Mouse (Mus musculus): ENCODE measurements at regions not wholly inside any gene's neighbourhood (a gene's known extent, or its start where the extent isn't known, plus 50 kb on each side); places are given as distances from the start of the nearest gene placed in this dataset.

- in situ Hi-C loops (cut with MboI, MseI) = loop anchor here (10.0 kb wide), 1 partner anchor 269 kb away; no protein-coding TSS in a partner anchor
Measured at GRCm38 (mm10) chr1:35715931-35716330, 352.3 kb upstream of the Hs6st1 start.

GRCm38 (mm10) chr1:35717166-35717565 is 351.0 kb upstream of the Hs6st1 start:
- in situ Hi-C loops (cut with MboI, MseI) = loop anchor here (10.0 kb wide), 1 partner anchor 268 kb away; no protein-coding TSS in a partner anchor

- in situ Hi-C loops (cut with MboI, MseI) = loop anchor here (10.0 kb wide), 1 partner anchor 267 kb away; no protein-coding TSS in a partner anchor
Measured at GRCm38 (mm10) chr1:35717659-35718058, 350.5 kb upstream of the Hs6st1 start.

DNA sequence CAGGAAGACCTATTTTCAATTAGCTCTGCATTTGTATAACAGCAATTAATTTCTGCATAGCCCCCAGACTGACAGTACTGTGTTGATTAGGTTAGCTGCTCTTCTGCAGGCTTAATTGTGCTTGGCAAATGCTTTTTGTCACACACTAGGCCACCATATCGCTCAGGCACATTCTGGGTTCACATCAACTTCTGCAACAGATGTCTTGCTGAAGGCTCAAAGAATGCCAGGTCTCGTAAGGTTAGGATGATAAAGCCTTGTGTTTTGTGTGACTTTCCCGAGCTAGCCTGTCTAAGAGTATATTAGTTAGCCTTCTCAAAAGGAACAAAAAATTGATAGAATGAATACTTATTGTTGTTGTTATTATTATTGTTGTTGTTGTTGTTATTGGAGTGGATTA is 348.1 kb upstream of the Hs6st1 start:
- in situ Hi-C loops (cut with MboI, MseI) = loop anchor here (10.0 kb wide), 1 partner anchor 1345 kb away; no protein-coding TSS in a partner anchor

DNA sequence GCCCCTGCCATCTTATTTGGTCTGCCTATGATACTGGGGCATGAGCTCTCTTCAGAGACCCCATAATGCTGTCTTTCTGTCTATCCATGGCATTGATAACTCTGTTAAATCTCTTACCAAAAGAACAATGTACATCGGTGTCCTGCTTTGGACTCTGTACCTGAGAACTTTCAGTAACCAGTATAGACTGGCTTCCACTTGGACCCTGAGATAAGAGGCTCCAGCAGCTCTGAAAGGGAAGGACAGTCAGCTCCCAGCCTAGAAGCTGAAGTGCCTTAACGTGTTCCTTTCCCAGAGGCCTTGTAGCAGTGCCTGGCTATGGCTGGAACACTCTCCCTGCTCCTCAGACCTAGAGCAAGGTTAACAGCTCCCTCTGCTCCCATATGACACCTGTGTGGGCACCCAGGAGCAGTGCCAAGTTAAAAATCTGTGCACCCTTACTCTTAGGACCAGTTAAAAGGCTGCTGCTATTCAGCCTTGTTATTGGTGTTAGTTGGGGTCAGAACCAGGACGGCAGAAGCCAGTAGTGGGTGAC is 343.8 kb upstream of the Hs6st1 start:
- in situ Hi-C loops (cut with MboI, MseI) = loop anchor here (10.0 kb wide), 1 partner anchor 1350 kb away; no protein-coding TSS in a partner anchor

- in situ Hi-C loops (cut with MboI, MseI) = loop anchor here (10.0 kb wide), 1 partner anchor 1352 kb away; no protein-coding TSS in a partner anchor
Measured at GRCm38 (mm10) chr1:35726596-35726995, 341.6 kb upstream of the Hs6st1 start.

GRCm38 (mm10) chr1:35727310-35727990 is 340.8 kb upstream of the Hs6st1 start:
- in situ Hi-C loops (cut with MboI, MseI) = loop anchor here (10.0 kb wide), 1 partner anchor 1353 kb away; no protein-coding TSS in a partner anchor

- in situ Hi-C loops (cut with MboI, MseI) = loop anchor here (10.0 kb wide), 1 partner anchor 1355 kb away; no protein-coding TSS in a partner anchor
Measured at GRCm38 (mm10) chr1:35729785-35730295, 338.4 kb upstream of the Hs6st1 start.

GRCm38 (mm10) chr1:35730309-35730708 is 337.9 kb upstream of the Hs6st1 start:
- in situ Hi-C loops (cut with MboI, MseI) = no loop called here

DNA sequence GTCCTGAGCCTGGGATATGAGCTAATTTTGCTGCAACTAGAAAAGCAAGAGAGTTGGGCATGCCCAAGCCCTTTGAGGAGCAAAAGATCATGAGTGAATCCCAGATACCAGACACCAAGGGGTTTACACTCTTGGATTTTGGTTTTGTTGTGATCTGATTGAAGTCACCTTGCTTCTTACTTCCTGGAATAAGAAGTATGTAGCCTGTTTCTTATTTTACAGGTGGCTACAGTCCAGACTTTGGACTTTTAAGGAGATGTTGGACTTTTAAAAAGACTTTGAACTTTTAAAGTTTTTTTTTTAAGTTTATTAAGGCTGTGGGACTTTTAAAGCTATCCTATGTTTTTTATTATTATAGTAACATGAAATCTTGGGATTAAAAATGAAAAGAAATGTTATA is 332.0 kb upstream of the Hs6st1 start:
- in situ Hi-C loops (cut with MboI, MseI) = no loop called here

GRCm38 (mm10) chr1:35749603-35750002 is 318.6 kb upstream of the Hs6st1 start:
- in situ Hi-C loops (cut with MboI, MseI) = no loop called here

- in situ Hi-C loops (cut with MboI, MseI) = no loop called here
Measured at GRCm38 (mm10) chr1:35750092-35750521, 318.1 kb upstream of the Hs6st1 start.

- in situ Hi-C loops (cut with MboI, MseI) = no loop called here
Measured at GRCm38 (mm10) chr1:35752636-35753035, 315.6 kb upstream of the Hs6st1 start.

GRCm38 (mm10) chr1:35754170-35754569 is 314.0 kb upstream of the Hs6st1 start:
- in situ Hi-C loops (cut with MboI, MseI) = no loop called here

- in situ Hi-C loops (cut with MboI, MseI) = no loop called here
Measured at GRCm38 (mm10) chr1:35759010-35759409, 309.2 kb upstream of the Hs6st1 start.

GRCm38 (mm10) chr1:35759600-35759999 is 308.6 kb upstream of the Hs6st1 start:
- in situ Hi-C loops (cut with MboI, MseI) = no loop called here

DNA sequence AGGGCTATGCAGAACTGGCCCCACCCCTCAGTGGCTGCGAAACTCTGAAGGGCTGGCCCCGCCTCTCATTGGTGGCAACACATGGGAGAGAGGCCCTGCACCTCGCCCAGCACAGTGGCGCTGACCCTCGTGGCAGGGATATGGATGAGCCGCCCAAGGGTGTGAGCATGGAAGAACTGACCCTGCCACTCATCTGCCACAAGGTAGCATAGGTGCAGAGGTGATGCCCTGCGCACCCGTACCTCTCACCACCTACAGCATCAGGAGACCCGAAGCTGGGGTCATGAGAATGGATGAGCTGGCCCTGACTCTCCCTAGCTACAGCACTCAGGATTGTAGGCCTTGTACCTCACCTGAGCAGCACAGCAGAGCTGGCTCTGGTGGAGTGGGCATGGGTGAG is 305.1 kb upstream of the Hs6st1 start:
- in situ Hi-C loops (cut with MboI, MseI) = no loop called here

DNA sequence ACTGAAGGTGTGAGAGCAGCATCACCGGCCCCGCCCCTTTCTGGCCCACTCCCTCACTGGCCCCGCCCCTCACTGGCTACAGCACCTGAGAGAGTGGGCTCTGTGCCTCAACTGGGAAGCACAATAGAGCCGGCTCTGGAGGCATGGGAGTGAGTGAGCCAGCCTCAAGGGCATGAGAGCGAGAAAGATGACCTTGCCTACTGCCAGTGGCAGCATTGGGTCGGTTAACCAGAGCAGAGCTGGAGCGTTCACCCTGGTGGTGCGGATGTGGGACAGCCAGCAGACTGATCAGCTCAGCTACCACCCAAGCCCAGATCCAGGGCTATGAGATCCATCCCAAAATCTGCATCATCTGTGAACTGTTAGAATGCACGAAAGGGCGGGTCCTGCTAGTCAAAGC is 304.7 kb upstream of the Hs6st1 start:
- in situ Hi-C loops (cut with MboI, MseI) = no loop called here

- in situ Hi-C loops (cut with MboI, MseI) = no loop called here
Measured at GRCm38 (mm10) chr1:35764068-35764467, 304.1 kb upstream of the Hs6st1 start.

DNA sequence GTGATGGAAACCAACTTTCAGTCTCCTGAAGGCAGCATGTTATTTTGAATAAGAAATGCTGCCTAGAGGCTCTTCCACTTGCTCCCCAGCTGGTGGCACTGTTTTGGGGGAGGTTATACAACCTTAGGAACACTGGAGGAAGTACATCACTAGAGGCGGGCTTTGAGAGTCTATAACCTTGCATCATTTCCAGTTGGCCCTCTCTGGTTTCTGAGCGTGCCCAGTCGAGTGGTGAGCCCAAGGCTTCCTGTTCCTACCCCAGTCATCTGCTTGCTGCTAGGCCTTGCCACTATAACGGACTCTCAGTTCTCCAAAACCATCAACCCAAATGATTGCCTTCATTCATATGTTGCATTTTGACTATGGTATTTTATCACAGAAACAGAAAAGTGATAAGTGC is 302.5 kb upstream of the Hs6st1 start:
- in situ Hi-C loops (cut with MboI, MseI) = no loop called here

- in situ Hi-C loops (cut with MboI, MseI) = no loop called here
Measured at GRCm38 (mm10) chr1:35766271-35766670, 301.9 kb upstream of the Hs6st1 start.

GRCm38 (mm10) chr1:35772567-35772966 is 295.6 kb upstream of the Hs6st1 start:
- in situ Hi-C loops (cut with MboI, MseI) = no loop called here

DNA sequence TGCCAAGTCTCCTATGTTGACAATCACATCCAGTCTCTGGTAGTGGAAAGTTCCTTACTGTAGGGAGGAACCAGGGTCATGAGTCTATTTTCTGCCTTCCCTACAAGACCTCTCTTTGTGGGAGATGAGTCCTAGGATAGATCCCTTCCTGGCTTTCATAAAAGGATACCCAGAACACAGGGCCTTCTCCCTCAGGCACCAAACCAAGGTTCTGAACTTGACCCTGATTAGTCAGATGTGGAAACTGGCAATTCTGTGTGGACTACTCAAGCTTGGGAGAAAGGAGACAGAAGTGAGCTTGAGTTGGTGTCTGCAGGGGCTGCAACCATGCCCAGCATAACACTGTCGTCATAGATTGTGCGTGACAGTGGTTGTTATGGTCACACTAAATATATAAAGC is 293.6 kb upstream of the Hs6st1 start:
- in situ Hi-C loops (cut with MboI, MseI) = no loop called here

Data from T-helper 2 cell (primary cell).